Mouse (Mus musculus) small intestine, adult 2 months (tissue): ENCODE measurements around the gene Slc29a2. TPM values are rescaled to one million over a fixed set of nuclear protein-coding genes. Genes with fewer than 3 reads are reported as not detected.
"Not testable (repeated sequence)": the region's sequence is repeated elsewhere in the genome, so short reads cannot be mapped to it uniquely, and the experiment has no call there.

Experiments used
- H3K27ac ChIP-seq: fragments of 200-500 bp; 2 replicates; pipeline ENCODE4 v1.5.1; 2012; ENCODE audit warnings: low read depth, low read length, control low read depth, inconsistent platforms; ENCODE audit not compliant: insufficient read depth
- H3K27me3 ChIP-seq: fragments of 200-500 bp; 2 replicates; pipeline ENCODE4 v1.6.1; 2012; ENCODE audit warnings: mild to moderate bottlenecking, moderate library complexity, low read length, inconsistent platforms; ENCODE audit not compliant: control insufficient read depth, insufficient read depth
- H3K36me3 ChIP-seq: fragments of 200-500 bp; 2 replicates; pipeline ENCODE4 v1.6.1; 2012; ENCODE audit warnings: mild to moderate bottlenecking, low read length, control low read depth, inconsistent platforms; ENCODE audit not compliant: control insufficient read depth, insufficient read depth
- H3K4me1 ChIP-seq: fragments of 200-500 bp; 2 replicates; pipeline ENCODE4 v1.6.1; 2012; ENCODE audit warnings: low read length, inconsistent platforms, mixed read lengths; ENCODE audit not compliant: control insufficient read depth, insufficient read depth, insufficient read length
- H3K4me3 ChIP-seq: fragments of 200-500 bp; 2 replicates; pipeline ENCODE4 v1.5.1; 2012; ENCODE audit warnings: low read depth, mild to moderate bottlenecking, control low read depth, inconsistent platforms, low read length, moderate library complexity
- CTCF ChIP-seq: fragments of 200-500 bp; IDR thresholded peaks from 2 replicates; pipeline ENCODE4 v1.5.1; 2012; ENCODE audit warnings: low read depth, mild to moderate bottlenecking, control low read depth, inconsistent platforms, low read length, moderate library complexity, mixed read lengths; ENCODE audit not compliant: insufficient replicate concordance, insufficient read length; ENCODE audit errors: extremely low read depth
- POLR2A ChIP-seq: fragments of 200-500 bp; IDR thresholded peaks from 2 replicates; pipeline ENCODE4 v1.6.1; 2012; ENCODE audit warnings: low read depth, mild to moderate bottlenecking, control low read depth, inconsistent platforms, low read length, moderate library complexity
- WGBS: fragments of 180-500 bp; shearing (Covaris S2); methylation state at CpG from one replicate; pipeline ENCODE4 v1.1.7; 2018; 5-methylcytosine and 5-hydroxymethylcytosine counted together
- polyA plus RNA-seq: library from polyadenylated mRNA; depleted of rRNA; stranded (reverse); fragments of >200 nt; gene quantifications from 2 replicates; pipeline ENCODE4 v1.2.3, GENCODE M21; 2012

The Slc29a2 gene
- polyA plus RNA-seq, 1 experiment, result 2.6 TPM

DNA sequence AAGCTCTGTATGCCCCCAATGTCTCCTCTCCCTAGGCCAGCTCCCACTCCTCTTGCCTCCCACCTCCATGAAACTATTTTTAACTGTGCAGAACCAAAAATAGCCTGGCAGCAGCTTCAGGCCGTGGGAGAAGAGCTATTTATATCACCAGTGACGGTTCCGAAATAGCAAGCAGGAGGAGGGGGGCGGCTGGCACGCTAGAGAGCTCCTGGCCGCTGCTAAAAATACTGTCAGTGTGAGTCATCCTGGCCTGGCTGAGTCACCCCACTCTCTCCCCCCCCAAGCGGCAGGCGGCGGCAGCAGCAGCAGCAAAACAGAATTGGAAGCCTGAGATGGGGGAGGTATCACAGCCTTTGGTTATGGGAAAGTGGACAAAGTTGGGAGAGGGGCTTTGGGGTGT lies 30.8 kb upstream of the Slc29a2 start:
- 8% methylated on average over 9 of the region's 9 CpGs for WGBS
- H3K36me3 ChIP-seq, result no peaks in the 10 kb centered on the region
- TF ChIP-seq CTCF (no peak), POLR2A (no peak)
- H3K4me1 ChIP-seq, result no peaks in the 10 kb centered on the region
- H3K27me3 ChIP-seq, result peaks cover 5% of the 10 kb centered on the region; the same call in 1 of the 2 replicates
- H3K27ac ChIP-seq, result no peak overlapping the region
- no peak overlapping the region for H3K4me3 ChIP-seq

DNA sequence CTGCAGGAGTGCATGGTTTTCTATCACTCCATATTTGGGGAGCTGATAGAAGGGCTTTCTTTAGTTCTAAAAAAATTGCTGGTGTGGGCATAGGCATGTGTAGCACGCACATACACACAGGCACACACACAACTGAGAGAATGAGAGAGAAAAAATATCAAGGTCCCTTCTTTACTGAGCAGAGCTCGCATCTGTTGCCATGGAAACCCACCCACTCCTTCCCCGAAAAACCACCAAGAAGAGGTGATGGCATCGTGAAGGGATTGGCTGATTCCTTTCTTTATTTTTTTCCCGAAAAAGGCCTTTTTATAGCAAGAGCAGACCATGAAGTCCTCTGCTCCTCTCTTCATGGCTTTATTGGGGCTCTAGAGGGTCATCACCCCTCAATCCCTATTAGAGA lies 29.6 kb upstream of the Slc29a2 start:
- Histone ChIP-seq H3K36me3 (no peaks in the 10 kb centered on the region), H3K27me3 (peaks cover 5% of the 10 kb centered on the region; the same call in 1 of the 2 replicates), H3K4me1 (no peaks in the 10 kb centered on the region), H3K27ac (no peak overlapping the region), H3K4me3 (no peak overlapping the region)
- no peak for TF ChIP-seq POLR2A
- no peak for TF ChIP-seq CTCF
- 57% methylated on average over 5 of the region's 5 CpGs for WGBS

DNA sequence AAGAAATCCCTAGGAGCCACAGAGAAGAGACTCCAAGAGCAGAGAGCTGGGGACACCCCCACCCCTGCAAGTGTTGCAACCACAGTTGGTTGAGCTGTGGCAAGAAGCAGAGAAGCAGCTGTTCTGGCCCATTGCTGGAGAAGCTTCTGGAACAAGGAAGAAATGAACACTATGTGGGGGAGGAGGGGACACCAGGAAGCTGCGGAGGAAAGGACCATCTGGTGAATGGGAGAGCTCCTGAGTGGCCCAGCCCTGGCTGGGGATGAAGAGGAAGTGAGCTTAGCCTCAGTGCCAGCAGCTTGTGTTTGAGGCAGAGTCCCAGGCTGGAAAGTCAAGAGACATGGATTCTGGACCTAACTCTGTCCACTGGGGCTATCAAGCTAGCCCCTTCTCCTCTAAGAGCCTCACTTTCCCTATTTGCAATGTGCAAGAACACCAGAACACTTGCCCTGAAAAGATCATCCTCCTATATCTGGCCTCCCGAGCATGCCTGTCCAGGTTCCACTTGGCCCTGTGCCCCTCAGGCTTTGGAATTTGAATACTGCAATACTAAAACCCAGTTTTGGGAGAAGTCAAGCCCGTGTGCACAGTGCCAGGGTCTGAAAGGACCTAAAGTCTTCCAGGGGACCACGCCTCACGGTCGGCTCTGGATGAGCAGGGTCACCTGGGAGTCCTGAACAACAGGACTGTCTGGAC lies 24.1 kb upstream of the Slc29a2 start:
- 51% methylated on average over 6 of the region's 6 CpGs for WGBS
- Histone ChIP-seq H3K4me3 (no peak overlapping the region), H3K27ac (no peak overlapping the region), H3K36me3 (no peaks in the 10 kb centered on the region), H3K27me3 (0 out of 2 replicates have a peak, but pooled peaks cover 6% of the 10 kb centered on the region), H3K4me1 (peaks cover 6% of the 10 kb centered on the region; the same call in 1 of the 2 replicates)
- no peak for TF ChIP-seq CTCF
- TF ChIP-seq POLR2A, result no peak

- WGBS, result 3% methylated on average over 39 of the region's 39 CpGs
Measured at GRCm38 (mm10) chr19:5001666-5002406, 21.8 kb upstream of the Slc29a2 start.

GRCm38 (mm10) chr19:5003644-5004043 lies 20.0 kb upstream of the Slc29a2 start:
- not testable (repeated sequence) for H3K27ac ChIP-seq, H3K4me1 ChIP-seq
- WGBS, result 46% methylated on average over 2 of the region's 2 CpGs

More at GRCm38 (mm10) chr19:5001666-5002406, 21.8 kb upstream of the Slc29a2 start:
- 0 out of 2 replicates have a peak overlapping the region, but pooled peaks have one; percentile 9 for H3K27ac ChIP-seq
- H3K36me3 ChIP-seq, result no peaks in the 10 kb centered on the region
- no peak overlapping the region for H3K4me3 ChIP-seq
- H3K27me3 ChIP-seq, result 0 out of 2 replicates have a peak, but pooled peaks cover 6% of the 10 kb centered on the region
- TF ChIP-seq CTCF (peak; percentile 83), POLR2A (no peak)
- H3K4me1 ChIP-seq, result peaks cover 6% of the 10 kb centered on the region; the same call in 1 of the 2 replicates

GRCm38 (mm10) chr19:5004925-5005324 lies 18.7 kb upstream of the Slc29a2 start:
- TF ChIP-seq POLR2A (no peak), CTCF (no peak)
- Histone ChIP-seq H3K27me3 (0 out of 2 replicates have a peak, but pooled peaks cover 6% of the 10 kb centered on the region), H3K36me3 (no peaks in the 10 kb centered on the region), H3K27ac (no peak overlapping the region), H3K4me3 (no peak overlapping the region), H3K4me1 (peaks cover 6% of the 10 kb centered on the region; the same call in 1 of the 2 replicates)
- WGBS, result 29% methylated on average over 4 of the region's 4 CpGs

More at GRCm38 (mm10) chr19:5003644-5004043, 20.0 kb upstream of the Slc29a2 start:
- not testable (repeated sequence) for H3K4me3 ChIP-seq, H3K27me3 ChIP-seq, H3K36me3 ChIP-seq

DNA sequence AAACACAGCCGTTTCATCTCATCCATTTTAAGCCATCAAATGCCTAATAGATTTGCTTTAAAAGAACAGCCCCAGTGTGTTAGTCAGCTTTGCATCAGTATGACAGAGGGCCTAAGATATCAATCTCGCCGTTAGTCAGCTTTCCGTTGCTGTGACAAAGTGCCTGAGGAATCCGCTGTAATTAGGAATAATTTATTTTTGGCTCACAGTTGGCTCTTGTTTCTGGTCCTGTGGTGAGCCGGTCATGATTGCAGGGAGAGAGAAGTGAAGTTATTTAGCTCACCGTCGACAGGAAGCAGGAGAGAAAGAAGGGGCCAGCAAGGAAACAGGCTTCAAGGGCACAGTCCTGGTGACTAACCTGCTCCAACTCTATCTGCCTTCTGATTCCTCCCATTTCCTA lies 10.5 kb upstream of the Slc29a2 start:
- TF ChIP-seq POLR2A (no peak), CTCF (no peak)
- Histone ChIP-seq H3K27ac (no peak overlapping the region), H3K4me1 (no peaks in the 10 kb centered on the region), H3K36me3 (no peaks in the 10 kb centered on the region), H3K27me3 (no peaks in the 10 kb centered on the region), H3K4me3 (no peak overlapping the region)
- 64% methylated on average over 8 of the region's 8 CpGs for WGBS
